Mouse (Mus musculus) heart, postnatal 0 days (tissue): ENCODE data around the gene Mlip. TPM values are rescaled to one million over a fixed set of nuclear protein-coding genes. Genes with fewer than 3 reads are reported as not detected.

Experiments used
- ATAC-seq: fragments of 200-750 bp; cut with Nextera tagmentation; 2 replicates; pipeline ENCODE4 v1.8.0; 2017; ENCODE audit warnings: low read depth, moderate number of reproducible peaks, moderate library complexity; ENCODE audit not compliant: insufficient read depth
- DNase-seq: peaks from one replicate; pipeline ENCODE4 v3.0.0-alpha.2; 2016; ENCODE audit warnings: low spot score
- H3K27ac ChIP-seq: fragments of 300-500 bp; sonication (generic); 2 replicates; pipeline ENCODE4 v1.5.1; 2014; ENCODE audit warnings: low read depth, mild to moderate bottlenecking
- H3K27me3 ChIP-seq: fragments of 300-500 bp; sonication (generic); 2 replicates; pipeline ENCODE4 v1.6.1; 2014; ENCODE audit warnings: low read length, mixed read lengths; ENCODE audit not compliant: control insufficient read depth, insufficient read depth
- H3K36me3 ChIP-seq: fragments of 300-500 bp; sonication (generic); replicated peaks from 2 replicates; pipeline ENCODE4 v1.6.1; 2014; ENCODE audit warnings: low read length, mixed read lengths; ENCODE audit not compliant: control insufficient read depth, insufficient read depth
- H3K4me1 ChIP-seq: fragments of 300-500 bp; sonication (generic); 2 replicates; pipeline ENCODE4 v1.6.1; 2014; ENCODE audit warnings: antibody characterized with exemption; ENCODE audit not compliant: control insufficient read depth, insufficient read depth
- H3K4me2 ChIP-seq: fragments of 300-500 bp; sonication (generic); 2 replicates; pipeline ENCODE4 v1.6.1; 2014; ENCODE audit warnings: low read depth, mild to moderate bottlenecking, low read length, moderate library complexity
- H3K4me3 ChIP-seq: fragments of 300-500 bp; sonication (generic); 2 replicates; pipeline ENCODE4 v1.5.1; 2014; ENCODE audit warnings: low read depth, low read length
- H3K9ac ChIP-seq: fragments of 300-500 bp; sonication (generic); replicated peaks from 2 replicates; pipeline ENCODE4 v1.6.1; 2014; ENCODE audit warnings: low read depth, low read length, mixed read lengths
- H3K9me3 ChIP-seq: fragments of 300-500 bp; sonication (generic); replicated peaks from 2 replicates; pipeline ENCODE4 v1.6.1; 2016; ENCODE audit warnings: low read length; ENCODE audit not compliant: control insufficient read depth
- CTCF ChIP-seq: IDR thresholded peaks from 2 replicates; pipeline ENCODE4 v1.5.1; 2016; ENCODE audit warnings: antibody characterized with exemption, control low read depth, low read depth
- EP300 ChIP-seq: IDR thresholded peaks from 2 replicates; pipeline ENCODE4 v1.6.1; 2016; ENCODE audit warnings: antibody characterized with exemption, low read depth
- WGBS: fragments of 180-500 bp; shearing (Covaris S2); extraction: QIAGEN DNeasy Blood & Tissue Kit; methylation state at CpG from one replicate; pipeline ENCODE4 v1.1.7; 2014; 5-methylcytosine and 5-hydroxymethylcytosine counted together
- polyA plus RNA-seq: library from polyadenylated mRNA; unstranded; fragments of >200 nt; fragmentation: Nextera tagmentation; extraction: Ambion mirVana; gene quantifications from 2 replicates; pipeline ENCODE4 v1.2.1, GENCODE M21; 2015
- total RNA-seq: library from RNA; depleted of rRNA; stranded (reverse); fragments of >200 nt; gene quantifications from 2 replicates; pipeline ENCODE4 v1.2.3, GENCODE M21; 2014; ENCODE audit warnings: low replicate concordance

Mlip gene
- total and polyA plus RNA-seq, 2 experiments from 2014 or later, result 87.9 to 93.8 TPM

DNA sequence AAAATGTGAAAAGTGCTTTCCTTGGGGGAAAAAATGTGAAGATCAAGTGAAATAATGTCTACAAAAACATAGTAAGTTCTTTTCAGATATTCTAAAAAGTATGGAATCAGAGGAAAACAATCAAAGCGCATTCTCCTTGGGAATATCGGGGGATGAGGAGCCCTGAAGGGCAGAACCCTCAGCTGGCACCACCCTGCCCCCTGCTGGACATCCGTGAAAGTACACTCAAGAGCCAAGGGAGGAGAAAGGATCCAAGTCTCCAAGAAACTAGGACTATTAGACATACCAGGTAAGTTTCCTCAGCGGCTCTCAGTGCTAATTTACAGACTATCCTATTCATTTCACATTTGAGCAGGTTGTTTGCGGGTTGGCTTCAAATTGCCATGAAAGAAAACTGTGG is 28.8 kb upstream of the Mlip start:
- Histone ChIP-seq H3K9ac (no peak overlapping the region), H3K4me1 (peaks cover 14% of the 10 kb centered on the region), H3K27ac (no peak overlapping the region), H3K4me2 (no peak overlapping the region), H3K27me3 (no peaks in the 10 kb centered on the region), H3K4me3 (no peak overlapping the region), H3K36me3 (no peaks in the 10 kb centered on the region), H3K9me3 (no peaks in the 10 kb centered on the region)
- WGBS, result 9% methylated on average over 5 of the region's 5 CpGs
- peak; percentile 25 for DNase-seq
- no peak for ATAC-seq
- peak; percentile 86 for TF ChIP-seq CTCF
- TF ChIP-seq EP300, result no peak

DNA sequence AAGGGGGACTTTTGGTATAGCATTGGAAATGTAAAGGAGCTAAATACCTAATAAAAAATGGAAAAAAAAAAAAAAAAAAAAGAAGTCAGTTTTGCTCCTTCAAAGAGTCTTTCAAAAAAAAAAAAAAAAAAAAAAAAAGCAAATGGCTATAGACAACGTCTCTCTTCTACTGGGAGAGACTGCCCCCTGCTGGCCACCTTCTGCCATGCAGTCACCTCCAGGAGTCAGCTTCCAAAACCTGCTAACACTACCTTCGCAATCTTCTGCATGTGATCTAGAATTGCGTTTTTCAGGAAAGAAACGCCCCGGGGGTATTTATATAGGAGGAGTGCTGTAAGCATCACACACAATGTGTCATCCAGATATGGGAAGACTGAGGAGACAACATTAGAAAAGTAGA is 26.9 kb upstream of the Mlip start:
- ATAC-seq, result no peak
- Histone ChIP-seq H3K27ac (no peak overlapping the region), H3K9ac (no peak overlapping the region), H3K4me2 (no peak overlapping the region), H3K36me3 (no peaks in the 10 kb centered on the region), H3K4me3 (no peak overlapping the region), H3K27me3 (no peaks in the 10 kb centered on the region), H3K4me1 (peaks cover 6% of the 10 kb centered on the region), H3K9me3 (no peaks in the 10 kb centered on the region)
- DNase-seq, result peak; percentile 45
- TF ChIP-seq CTCF (peak; percentile 74), EP300 (no peak)
- WGBS, result 31% methylated on average over 5 of the region's 5 CpGs

DNA sequence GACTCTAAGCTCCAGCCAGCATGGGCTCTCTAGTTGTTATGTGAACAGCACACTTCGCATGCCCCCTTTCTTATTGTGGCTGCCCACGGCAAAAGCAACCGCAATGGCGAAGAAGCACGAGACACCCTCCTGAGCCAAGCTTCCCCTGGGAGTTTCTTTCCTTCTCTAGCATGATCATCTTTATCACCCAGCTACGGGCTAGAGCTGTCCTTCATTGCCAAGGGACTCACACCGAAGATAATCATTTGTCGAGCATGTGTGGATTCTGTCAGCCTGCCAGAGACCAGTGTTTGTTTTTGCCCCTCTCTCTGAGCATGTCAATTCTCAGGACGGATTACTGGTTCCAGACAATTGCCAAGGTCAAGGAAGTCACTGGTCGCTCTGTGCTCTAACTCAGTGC is 24.9 kb upstream of the Mlip start:
- TF ChIP-seq EP300 (no peak), CTCF (no peak)
- Histone ChIP-seq H3K9me3 (no peaks in the 10 kb centered on the region), H3K27me3 (no peaks in the 10 kb centered on the region), H3K36me3 (no peaks in the 10 kb centered on the region), H3K27ac (0 out of 2 replicates have a peak overlapping the region, but pooled peaks have one; percentile 15), H3K4me1 (peaks cover 6% of the 10 kb centered on the region), H3K9ac (no peak overlapping the region), H3K4me2 (peak overlapping the region; percentile 23), H3K4me3 (no peak overlapping the region)
- ATAC-seq (0 out of 2 replicates have a peak, but pooled peaks have one; percentile 19), DNase-seq (peak; percentile 9)
- 23% methylated on average over 10 of the region's 10 CpGs for WGBS

DNA sequence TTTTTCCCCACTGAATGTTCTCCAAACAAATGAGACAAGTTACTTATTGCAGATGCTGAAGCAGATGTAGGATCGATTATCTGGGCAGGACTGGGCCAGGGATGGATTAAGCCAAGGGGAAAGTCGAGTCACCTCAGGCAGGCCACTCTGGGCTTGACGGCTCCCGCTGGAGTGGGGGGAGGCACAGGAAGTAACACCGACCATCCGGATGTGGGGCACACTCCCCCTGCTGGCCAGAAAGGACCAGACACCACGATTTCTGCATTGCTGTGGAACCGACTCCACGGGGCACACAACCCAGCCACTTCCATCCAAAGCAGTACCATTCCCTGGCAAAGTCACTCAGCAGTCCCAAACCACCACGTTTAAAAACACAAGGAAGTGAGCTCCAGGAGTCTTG is 24.3 kb upstream of the Mlip start:
- H3K9me3 ChIP-seq, result no peaks in the 10 kb centered on the region
- no peak overlapping the region for H3K9ac ChIP-seq
- no peak overlapping the region for H3K4me2 ChIP-seq
- ATAC-seq (peak; percentile 72), DNase-seq (peak; percentile 8)
- H3K27ac ChIP-seq, result no peak overlapping the region
- TF ChIP-seq EP300 (no peak), CTCF (peak; percentile 56)
- no peak overlapping the region for H3K4me3 ChIP-seq
- 61% methylated on average over 10 of the region's 10 CpGs for WGBS
- peaks cover 6% of the 10 kb centered on the region for H3K4me1 ChIP-seq
- no peaks in the 10 kb centered on the region for H3K27me3 ChIP-seq
- H3K36me3 ChIP-seq, result no peaks in the 10 kb centered on the region

DNA sequence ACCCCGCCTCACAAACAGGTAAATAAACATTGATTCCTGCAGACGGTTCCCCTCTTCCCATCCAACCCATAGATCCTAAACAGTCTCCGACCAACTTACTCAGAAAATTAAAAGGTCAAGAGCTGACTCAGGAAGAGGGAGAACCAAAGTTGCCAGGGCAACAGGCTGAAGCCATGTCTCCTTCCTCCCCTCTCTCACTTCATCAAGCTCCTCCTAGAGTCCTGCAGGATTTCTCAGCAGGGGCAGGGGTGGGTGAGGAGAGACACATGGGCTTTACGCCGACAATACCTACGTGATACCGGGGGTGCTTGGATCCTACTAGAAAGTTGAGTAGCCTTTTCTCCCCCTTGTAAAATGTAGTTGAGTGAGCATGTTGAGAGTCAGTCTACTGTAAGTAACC is 23.8 kb upstream of the Mlip start:
- ATAC-seq (no peak), DNase-seq (no peak)
- Histone ChIP-seq H3K36me3 (no peaks in the 10 kb centered on the region), H3K9ac (no peak overlapping the region), H3K4me2 (no peak overlapping the region), H3K27ac (no peak overlapping the region), H3K4me1 (peaks cover 6% of the 10 kb centered on the region), H3K9me3 (no peaks in the 10 kb centered on the region), H3K4me3 (no peak overlapping the region), H3K27me3 (no peaks in the 10 kb centered on the region)
- TF ChIP-seq CTCF, result no peak
- TF ChIP-seq EP300, result no peak
- 87% methylated on average over 7 of the region's 7 CpGs for WGBS

DNA sequence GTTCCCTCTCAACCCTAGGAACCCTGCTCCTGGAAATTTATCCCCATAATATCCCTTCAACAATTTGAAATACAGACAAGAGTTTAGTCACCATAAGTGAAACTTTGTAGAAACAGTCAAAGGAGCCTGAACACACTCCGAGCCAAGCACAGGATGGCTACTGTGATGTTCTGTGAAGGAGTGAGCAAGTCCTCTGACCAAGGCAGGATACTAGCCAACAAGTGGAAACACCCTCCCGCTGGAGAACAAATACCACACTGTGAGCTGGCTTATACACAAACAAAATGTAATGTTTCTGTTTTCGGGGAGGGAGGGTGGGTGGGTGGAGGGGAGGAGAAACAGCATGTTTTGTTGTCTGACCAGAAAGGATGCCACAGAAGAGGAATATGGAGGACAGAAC is 17.9 kb upstream of the Mlip start:
- ATAC-seq (no peak), DNase-seq (no peak)
- Histone ChIP-seq H3K27me3 (no peaks in the 10 kb centered on the region), H3K27ac (no peak overlapping the region), H3K4me3 (no peak overlapping the region), H3K4me1 (no peaks in the 10 kb centered on the region), H3K9ac (no peak overlapping the region), H3K4me2 (no peak overlapping the region), H3K9me3 (no peaks in the 10 kb centered on the region), H3K36me3 (no peaks in the 10 kb centered on the region)
- WGBS, result 72% methylated on average over 3 of the region's 3 CpGs
- TF ChIP-seq CTCF, result no peak
- no peak for TF ChIP-seq EP300
